13 mouse cellular contexts compared by ENCODE assay signal in genomic region chr2:165300424-165300823, GRCm38 (mm10). TPM values are rescaled to one million over a fixed set of nuclear protein-coding genes. Genes with fewer than 3 reads are reported as not detected.
DNase-seq lines count a peak whose midpoint lies in the region; ATAC-seq lines count a peak whose summit lies in the region.
"Had no signal": no experiment of that assay in that cellular context is flagged by ENCODE, and none has a peak within 500 bp of the region (broad histone marks: within the 10 kb centered on the region; RNA-seq: fewer than 3 reads in every experiment).

No protein-coding gene starts in this region.

- H3K36me3 ChIP-seq in hindbrain, embryonic 14.5 days (replicated peaks; ENCODE audit: control insufficient read depth, insufficient read depth): peaks cover 85% of the 10 kb centered on the region
- H3K36me3 ChIP-seq in hindbrain, embryonic 10.5 days: peaks cover 94% of the 10 kb centered on the region
- H3K36me3 ChIP-seq in midbrain, embryonic 16.5 days (ENCODE audit: control insufficient read depth, insufficient read depth, low read length): peaks cover 58% of the 10 kb centered on the region
- peaks cover 92% of the 10 kb centered on the region for H3K36me3 ChIP-seq in midbrain, embryonic 14.5 days (ENCODE audit: control insufficient read depth, insufficient read depth, low read length)

- H3K27ac ChIP-seq in hindbrain, embryonic 14.5 days: peak overlapping the region; percentile 62; the same call in 1 of the 2 replicates
- no peak overlapping the region for H3K27ac ChIP-seq in hindbrain, embryonic 10.5 days
- peak overlapping the region; percentile 11; the same call in 1 of the 2 replicates for H3K27ac ChIP-seq in midbrain, embryonic 16.5 days (ENCODE audit: low read length)
- H3K27ac ChIP-seq in midbrain, embryonic 14.5 days (replicated peaks; ENCODE audit: low read depth, low read length): no peak overlapping the region

- no peak overlapping the region for H3K4me2 ChIP-seq in hindbrain, embryonic 14.5 days (replicated peaks)
- H3K4me2 ChIP-seq in midbrain, embryonic 16.5 days (ENCODE audit: low read length): no peak overlapping the region
- no peak overlapping the region for H3K4me2 ChIP-seq in midbrain, embryonic 14.5 days (ENCODE audit: low read length)

- WGBS in hindbrain, embryonic 14.5 days: 60% methylated on average over 8 of the region's 8 CpGs
- 87% methylated on average over 8 of the region's 8 CpGs for WGBS in hindbrain, embryonic 10.5 days
- 76% methylated on average over 8 of the region's 8 CpGs for whole genome bisulfite sequencing in midbrain, embryonic 16.5 days
- 89% methylated on average over 8 of the region's 8 CpGs for WGBS in midbrain, embryonic 14.5 days

- H3K4me3 ChIP-seq in hindbrain, embryonic 14.5 days (replicated peaks; ENCODE audit: low read length): no peak overlapping the region
- no peak overlapping the region for H3K4me3 ChIP-seq in hindbrain, embryonic 10.5 days
- H3K4me3 ChIP-seq in midbrain, embryonic 16.5 days (ENCODE audit: low read depth, low read length): no peak overlapping the region
- no peak overlapping the region for H3K4me3 ChIP-seq in midbrain, embryonic 14.5 days (replicated peaks; ENCODE audit: low read depth, low read length)

- no peaks in the 10 kb centered on the region for H3K9me3 ChIP-seq in hindbrain, embryonic 14.5 days (ENCODE audit: control insufficient read depth, low read length)
- no peaks in the 10 kb centered on the region for H3K9me3 ChIP-seq in hindbrain, embryonic 10.5 days
- no peaks in the 10 kb centered on the region for H3K9me3 ChIP-seq in midbrain, embryonic 16.5 days (replicated peaks; ENCODE audit: control insufficient read depth, low read length, poor library complexity, severe bottlenecking)
- H3K9me3 ChIP-seq in midbrain, embryonic 14.5 days (ENCODE audit: control insufficient read depth, low read length): no peaks in the 10 kb centered on the region

- no peak for ATAC-seq in hindbrain, embryonic 14.5 days (ENCODE audit: low FRiP score)
- no peak for ATAC-seq in midbrain, embryonic 16.5 days
- no peak for ATAC-seq in midbrain, embryonic 14.5 days (ENCODE audit: low FRiP score, low TSS enrichment)
- 0 out of 2 replicates have a peak, but pooled peaks have one; percentile 29 for ATAC-seq in megakaryocyte progenitor cell, adult 5-6 weeks (replicated peaks; ENCODE audit: poor library complexity)

- H3K9ac ChIP-seq in hindbrain, embryonic 14.5 days: no peak overlapping the region
- no peak overlapping the region for H3K9ac ChIP-seq in midbrain, embryonic 16.5 days (ENCODE audit: low read depth, low read length)
- no peak overlapping the region for H3K9ac ChIP-seq in midbrain, embryonic 14.5 days (replicated peaks; ENCODE audit: low read length)

- DNase-seq in cerebellum, adult 11-12 months: peak; percentile 68
- no peak for DNase-seq in cerebellum, adult 9-10 months
- DNase-seq in hindbrain, embryonic 14.5 days (ENCODE audit: low spot score): no peak
- DNase-seq in hindbrain, embryonic 10.5 days (ENCODE audit: low spot score): no peak
- no peak for DNase-seq in midbrain, embryonic 14.5 days
- DNase-seq in adrenal gland, adult 18-20 months (ENCODE audit: low spot score in 2 of 2): no peak
- DNase-seq: adrenal gland, postnatal 14 days; kidney, adult 2 months; liver; lung, adult 18-20 months; lung, postnatal 36 days had no signal

- H3K27me3 ChIP-seq in hindbrain, embryonic 14.5 days (ENCODE audit: control insufficient read depth, insufficient read depth, low read length): no peaks in the 10 kb centered on the region
- no peaks in the 10 kb centered on the region for H3K27me3 ChIP-seq in hindbrain, embryonic 10.5 days (ENCODE audit: insufficient read depth, poor library complexity, severe bottlenecking)
- no peaks in the 10 kb centered on the region for H3K27me3 ChIP-seq in midbrain, embryonic 16.5 days (ENCODE audit: control insufficient read depth, insufficient read depth, low read depth, low read length)
- H3K27me3 ChIP-seq in midbrain, embryonic 14.5 days (ENCODE audit: control insufficient read depth, insufficient read depth, low read length): no peaks in the 10 kb centered on the region

- H3K4me1 ChIP-seq in hindbrain, embryonic 14.5 days (replicated peaks; ENCODE audit: control insufficient read depth, insufficient read depth, low read length): no peaks in the 10 kb centered on the region
- 0 out of 2 replicates have a peak, but pooled peaks cover 5% of the 10 kb centered on the region for H3K4me1 ChIP-seq in hindbrain, embryonic 10.5 days (replicated peaks)
- H3K4me1 ChIP-seq in midbrain, embryonic 16.5 days (ENCODE audit: control insufficient read depth, insufficient read depth, low read length): no peaks in the 10 kb centered on the region
- H3K4me1 ChIP-seq in midbrain, embryonic 14.5 days (ENCODE audit: control insufficient read depth, insufficient read depth, low read length): no peaks in the 10 kb centered on the region

RNA-seq across cellular contexts. Expression of gene Slc35c2, which starts 12.8 kb away (rescaled TPM):
- polyA plus RNA-seq in hindbrain, embryonic 14.5 days (2014; fragmentation: Nextera tagmentation; extraction: Ambion mirVana): 60.1 and 60.8 TPM in 2 replicates
- polyA plus RNA-seq in hindbrain, embryonic 10.5 days (2016; fragmentation: Nextera tagmentation; extraction: Ambion mirVana): 68.3 and 73.0 TPM in 2 replicates
- 68.0 and 71.9 TPM in 2 replicates for polyA plus RNA-seq in midbrain, embryonic 16.5 days (2015; fragmentation: Nextera tagmentation; extraction: Ambion mirVana)
- polyA plus RNA-seq in midbrain, embryonic 14.5 days (2014; fragmentation: Nextera tagmentation; extraction: Ambion mirVana): 60.8 and 65.2 TPM in 2 replicates
- 45.9 and 57.3 TPM in 2 replicates for total RNA-seq in megakaryocyte progenitor cell, adult 5-6 weeks (2015)
- total RNA-seq in megakaryocyte progenitor cell, adult 5-6 weeks (2017): 64.5 and 76.7 TPM in 2 replicates
- 10 to 100 TPM; 30.7 to 50.1 TPM for total RNA-seq in adrenal gland, adult 18-20 months (2021)

RNA-seq across cellular contexts. Expression of gene Elmo2, which starts 25.9 kb away (rescaled TPM):
- polyA plus RNA-seq in hindbrain, embryonic 14.5 days (2014; fragmentation: Nextera tagmentation; extraction: Ambion mirVana): 99.7 and 100 TPM in 2 replicates
- polyA plus RNA-seq in hindbrain, embryonic 10.5 days (2016; fragmentation: Nextera tagmentation; extraction: Ambion mirVana): 90.0 and 94.6 TPM in 2 replicates
- polyA plus RNA-seq in midbrain, embryonic 16.5 days (2015; fragmentation: Nextera tagmentation; extraction: Ambion mirVana): 108 and 112 TPM in 2 replicates
- 92.3 and 109 TPM in 2 replicates for polyA plus RNA-seq in midbrain, embryonic 14.5 days (2014; fragmentation: Nextera tagmentation; extraction: Ambion mirVana)
- total RNA-seq in megakaryocyte progenitor cell, adult 5-6 weeks (2015): 45.9 and 49.3 TPM in 2 replicates
- total RNA-seq in megakaryocyte progenitor cell, adult 5-6 weeks (2017): 30.6 and 32.2 TPM in 2 replicates
- total RNA-seq in adrenal gland, adult 18-20 months (2021): 10 to 100 TPM; 21.6 to 24.5 TPM

Comparison
In these comparisons a context has a peak if more than half of its experiments do, and no peak if none do; other contexts are left out.
1. H3K27ac ChIP-seq: peak in hindbrain, embryonic 14.5 days (single experiment) and midbrain, embryonic 16.5 days (single experiment); none in hindbrain, embryonic 10.5 days (single experiment) and midbrain, embryonic 14.5 days (single experiment).